Mouse (Mus musculus) limb, embryonic 10.5 days (tissue): ENCODE results near the gene Polr3h. TPM values are rescaled to one million over a fixed set of nuclear protein-coding genes. Genes with fewer than 3 reads are reported as not detected.

ENCODE experiments used
- DNase-seq: peaks from one replicate; pipeline ENCODE4 v3.0.0-alpha.2; 2017; ENCODE audit warnings: low spot score
- H3K27ac ChIP-seq: fragments of 300-500 bp; sonication (generic); 2 replicates; pipeline ENCODE4 v1.5.1; 2016; ENCODE audit warnings: mild to moderate bottlenecking
- H3K27me3 ChIP-seq: fragments of 300-500 bp; sonication (generic); 2 replicates; pipeline ENCODE4 v1.6.1; 2016; ENCODE audit warnings: low read depth, mild to moderate bottlenecking; ENCODE audit not compliant: poor library complexity, severe bottlenecking
- H3K36me3 ChIP-seq: fragments of 300-500 bp; sonication (generic); 2 replicates; pipeline ENCODE4 v1.6.1; 2016; ENCODE audit warnings: mild to moderate bottlenecking, moderate library complexity
- H3K4me1 ChIP-seq: fragments of 300-500 bp; sonication (generic); 2 replicates; pipeline ENCODE4 v1.6.1; 2016
- H3K4me3 ChIP-seq: fragments of 300-500 bp; sonication (generic); 2 replicates; pipeline ENCODE4 v1.5.1; 2016; ENCODE audit warnings: mild to moderate bottlenecking, moderate library complexity
- H3K9me3 ChIP-seq: fragments of 300-500 bp; sonication (generic); replicated peaks from 2 replicates; pipeline ENCODE4 v1.6.1; 2016; ENCODE audit warnings: mild to moderate bottlenecking
- WGBS: fragments of 180-500 bp; shearing (Covaris S2); methylation state at CpG from one replicate; pipeline ENCODE4 v1.1.7; 2016; 5-methylcytosine and 5-hydroxymethylcytosine counted together
- polyA plus RNA-seq: library from polyadenylated mRNA; unstranded; fragments of >200 nt; fragmentation: Nextera tagmentation; extraction: Ambion mirVana; gene quantifications from 2 replicates; pipeline ENCODE4 v1.2.1, GENCODE M21; 2016

Polr3h gene
- polyA plus RNA-seq, 1 experiment from 2014 or later: 75.5 TPM

DNA sequence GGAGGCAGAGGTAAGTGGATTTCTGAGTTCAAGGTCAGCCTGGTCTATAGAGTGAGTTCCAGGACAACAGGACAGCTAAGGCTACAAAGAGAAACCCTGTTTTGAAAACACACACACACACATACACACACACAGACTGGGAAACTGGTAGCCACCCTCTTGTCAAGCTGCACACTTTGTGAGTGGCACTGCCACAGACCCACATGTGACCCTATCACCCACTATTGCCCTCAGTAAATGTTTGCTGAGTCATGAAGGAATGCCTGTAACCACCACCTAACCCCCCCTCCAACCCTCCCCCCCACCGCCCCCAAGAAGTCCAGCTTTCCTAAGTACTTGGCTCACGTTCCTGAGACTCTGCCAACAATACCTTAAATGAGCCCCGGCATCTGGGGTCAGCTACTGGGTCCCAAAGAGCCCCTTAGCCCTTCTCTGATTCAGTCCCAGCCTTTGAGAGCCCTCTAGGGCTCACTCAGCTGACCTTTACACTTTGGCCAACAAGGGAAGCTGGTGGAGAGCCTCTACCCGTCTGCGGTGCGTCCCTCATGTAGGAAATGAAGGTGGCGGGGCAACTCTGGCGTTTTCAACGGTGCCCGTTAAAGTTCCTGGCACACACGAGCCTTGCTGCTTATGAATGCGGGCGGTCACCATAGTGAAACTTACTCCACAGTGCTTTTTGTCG, 87.3 kb downstream of the Polr3h start:
- 81% methylated on average over 14 of the region's 14 CpGs for WGBS
- H3K27me3 ChIP-seq: peaks cover 41% of the 10 kb centered on the region
- H3K9me3 ChIP-seq: no peaks in the 10 kb centered on the region
- no peak overlapping the region for H3K4me3 ChIP-seq
- H3K27ac ChIP-seq: no peak overlapping the region
- H3K4me1 ChIP-seq: peaks cover 35% of the 10 kb centered on the region
- H3K36me3 ChIP-seq: 0 out of 2 replicates have a peak, but pooled peaks cover 2% of the 10 kb centered on the region
- no peak for DNase-seq

Other genes starting within 250 kb of the Polr3h start
- gene Chadl, start 229.0 kb downstream of the Polr3h start, polyA plus RNA-seq: 1.3 and 2.4 TPM in 2 replicates
- gene Zc3h7b, start 181.2 kb downstream of the Polr3h start, polyA plus RNA-seq: 51.7 and 57.5 TPM in 2 replicates
- gene Rangap1, start 180.7 kb downstream of the Polr3h start, polyA plus RNA-seq: 150 and 166 TPM in 2 replicates
- gene Tef, start 123.8 kb downstream of the Polr3h start, polyA plus RNA-seq: 13.4 and 16.5 TPM in 2 replicates
- gene Tob2, start 67.4 kb downstream of the Polr3h start, polyA plus RNA-seq: 18.3 and 19.8 TPM in 2 replicates
- 256 and 300 TPM in 2 replicates for gene Phf5a, start 54.3 kb downstream of the Polr3h start, polyA plus RNA-seq
- gene Aco2, start 53.9 kb downstream of the Polr3h start, polyA plus RNA-seq: 170 and 172 TPM in 2 replicates
- 3.7 and 5.7 TPM in 2 replicates for gene Csdc2, start 10.5 kb upstream of the Polr3h start, polyA plus RNA-seq
- gene Pmm1, start 34.7 kb upstream of the Polr3h start, polyA plus RNA-seq: 18.1 and 21.1 TPM in 2 replicates
- not detected in 2 replicates for gene 1700029P11Rik, start 54.3 kb upstream of the Polr3h start, polyA plus RNA-seq
- 112 and 113 TPM in 2 replicates for gene Xrcc6, start 61.6 kb upstream of the Polr3h start, polyA plus RNA-seq
- gene Desi1, start 107.6 kb upstream of the Polr3h start, polyA plus RNA-seq: 33.7 and 40.3 TPM in 2 replicates
- 379 and 421 TPM in 2 replicates for gene Snu13, start 121.4 kb upstream of the Polr3h start, polyA plus RNA-seq
- gene 4930407I10Rik, start 132.9 kb upstream of the Polr3h start, polyA plus RNA-seq: not detected in 2 replicates
- gene Mei1, start 143.8 kb upstream of the Polr3h start, polyA plus RNA-seq: not detected in 2 replicates
- 22.8 and 23.6 TPM in 2 replicates for gene Ccdc134, start 201.7 kb upstream of the Polr3h start, polyA plus RNA-seq
- gene Srebf2, start 220.9 kb upstream of the Polr3h start, polyA plus RNA-seq: 182 and 190 TPM in 2 replicates